Mouse (Mus musculus): Measurements from ENCODE around the gene Kcnh8. TPM values are rescaled to one million over a fixed set of nuclear protein-coding genes. Genes with fewer than 3 reads are reported as not detected.

The Kcnh8 gene
- total and polyA plus RNA-seq, 2 experiments from 2014 or later: 2.6 to 6.1 TPM

DNA sequence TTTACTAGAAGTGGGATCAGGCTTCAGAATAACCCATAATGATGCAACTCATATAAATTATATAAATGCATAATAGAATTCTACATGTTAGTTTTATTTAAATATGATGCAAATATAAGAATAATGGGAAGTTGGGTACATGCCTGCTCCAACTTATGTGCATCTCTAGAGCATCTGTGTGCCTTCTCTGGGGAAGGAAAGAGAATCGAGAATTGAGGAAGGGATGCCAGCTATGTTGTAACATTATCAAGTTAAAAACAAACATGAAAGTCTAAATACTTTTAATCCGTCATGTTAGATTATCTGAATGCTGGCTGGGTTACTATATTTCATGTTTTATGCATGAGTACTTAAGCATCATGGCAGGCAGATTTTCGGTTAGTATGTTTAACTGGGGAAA lies 99.4 kb downstream of the Kcnh8 start:
- H3K9ac ChIP-seq (replicated peaks; ENCODE audit: low read length): no peak overlapping the region
- H3K4me1 ChIP-seq (ENCODE audit: insufficient read depth, low read length): no peaks in the 10 kb centered on the region
- no peaks in the 10 kb centered on the region for H3K36me3 ChIP-seq (ENCODE audit: insufficient read depth, low read length)
- DNase-seq (ENCODE audit: low spot score) (no peak), ATAC-seq (no peak)
- TF ChIP-seq CTCF (IDR thresholded peaks at IDR 0.05; ENCODE audit: low read depth): no peak
- no peak overlapping the region for H3K4me2 ChIP-seq (ENCODE audit: low read depth, low read length)
- no peak overlapping the region for H3K27ac ChIP-seq
- H3K9me3 ChIP-seq (ENCODE audit: low read length): no peaks in the 10 kb centered on the region
- 69% methylated on average over 3 of the region's 3 CpGs for WGBS
- no peak overlapping the region for H3K4me3 ChIP-seq (ENCODE audit: low read length)
- no peaks in the 10 kb centered on the region for H3K27me3 ChIP-seq (ENCODE audit: insufficient read depth, low read length)

DNA sequence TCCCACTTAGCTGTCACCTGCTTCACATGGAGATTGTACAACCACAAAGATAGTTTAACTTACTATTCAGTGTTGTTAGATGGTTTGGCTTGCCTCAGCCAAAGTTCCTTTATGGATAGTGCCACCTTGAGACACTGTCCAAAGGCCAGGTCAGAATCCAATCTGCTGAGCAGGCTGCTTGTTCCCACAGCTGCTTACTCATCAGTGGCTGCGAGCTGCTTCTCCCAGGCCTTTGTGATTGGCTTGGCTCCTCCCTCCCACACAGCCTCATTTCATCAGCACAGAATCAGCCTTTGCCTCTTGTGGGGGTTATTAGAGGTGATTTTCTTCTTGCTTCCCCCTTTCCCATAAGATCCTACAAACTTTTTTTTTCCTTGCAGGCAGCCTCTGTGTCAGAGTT lies 109.8 kb downstream of the Kcnh8 start:
- no peak overlapping the region for H3K4me2 ChIP-seq (ENCODE audit: low read depth, low read length)
- no peaks in the 10 kb centered on the region for H3K27me3 ChIP-seq (ENCODE audit: insufficient read depth, low read length)
- H3K9me3 ChIP-seq (ENCODE audit: low read length): no peaks in the 10 kb centered on the region
- no peak overlapping the region for H3K9ac ChIP-seq (replicated peaks; ENCODE audit: low read length)
- H3K36me3 ChIP-seq (ENCODE audit: insufficient read depth, low read length): no peaks in the 10 kb centered on the region
- no peak for ATAC-seq
- TF ChIP-seq CTCF (IDR thresholded peaks at IDR 0.05; ENCODE audit: low read depth): no peak
- DNase-seq (ENCODE audit: low spot score): no peak
- H3K4me3 ChIP-seq (ENCODE audit: low read length): no peak overlapping the region
- WGBS: 18% methylated on average over 1 of the region's 1 CpGs
- no peaks in the 10 kb centered on the region for H3K4me1 ChIP-seq (ENCODE audit: insufficient read depth, low read length)
- H3K27ac ChIP-seq: no peak overlapping the region

DNA sequence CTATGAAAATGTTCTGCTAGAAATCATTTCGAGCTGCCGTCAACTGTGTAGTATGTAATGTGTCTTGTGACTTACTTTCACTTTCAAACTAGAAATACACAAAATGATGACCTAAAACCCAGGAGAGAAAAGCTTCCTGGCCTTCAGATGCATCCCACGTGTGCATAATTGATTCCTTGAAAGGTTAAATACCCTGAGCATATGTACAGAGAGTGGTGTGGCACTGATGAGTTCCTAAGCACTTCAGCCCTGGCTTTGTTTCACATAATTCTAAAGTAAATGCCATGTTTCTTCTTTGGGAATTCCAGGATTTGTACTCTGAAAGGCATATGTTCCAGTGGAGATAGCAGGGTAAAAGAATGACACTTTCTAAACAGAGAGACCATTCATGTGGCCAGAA lies 119.7 kb downstream of the Kcnh8 start:
- Histone ChIP-seq H3K9me3 (ENCODE audit: low read length) (no peaks in the 10 kb centered on the region), H3K4me1 (ENCODE audit: insufficient read depth, low read length) (no peaks in the 10 kb centered on the region), H3K27ac (no peak overlapping the region), H3K36me3 (ENCODE audit: insufficient read depth, low read length) (no peaks in the 10 kb centered on the region), H3K4me2 (ENCODE audit: low read depth, low read length) (no peak overlapping the region), H3K9ac (replicated peaks; ENCODE audit: low read length) (no peak overlapping the region), H3K27me3 (ENCODE audit: insufficient read depth, low read length) (no peaks in the 10 kb centered on the region), H3K4me3 (ENCODE audit: low read length) (no peak overlapping the region)
- 70% methylated on average over 3 of the region's 3 CpGs for WGBS
- no peak for ATAC-seq
- no peak for TF ChIP-seq CTCF (IDR thresholded peaks at IDR 0.05; ENCODE audit: low read depth)
- DNase-seq (ENCODE audit: low spot score): no peak

DNA sequence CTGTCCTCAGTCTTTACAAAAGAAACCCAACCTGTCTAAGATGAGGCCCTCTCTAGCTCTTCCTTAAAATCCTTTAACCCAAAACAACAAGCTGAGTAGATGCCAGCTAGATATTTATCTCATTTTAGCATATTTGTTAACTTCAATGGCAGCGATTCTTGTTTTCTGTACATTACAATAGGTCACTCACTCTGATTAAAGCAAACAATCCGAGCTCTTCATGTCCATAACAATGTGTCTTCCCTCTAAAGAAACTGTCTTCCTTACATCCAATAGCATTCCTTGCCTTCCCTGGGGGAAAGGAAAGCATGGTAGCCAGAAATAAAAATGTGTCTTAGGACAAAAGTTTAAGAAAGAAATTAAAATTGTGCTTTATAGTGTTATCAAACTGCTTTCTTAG lies 126.3 kb downstream of the Kcnh8 start:
- H3K27me3 ChIP-seq (ENCODE audit: insufficient read depth, low read length): no peaks in the 10 kb centered on the region
- H3K4me2 ChIP-seq (ENCODE audit: low read depth, low read length): no peak overlapping the region
- no peak for DNase-seq (ENCODE audit: low spot score)
- no peak overlapping the region for H3K27ac ChIP-seq
- H3K9ac ChIP-seq (replicated peaks; ENCODE audit: low read length): no peak overlapping the region
- WGBS: 73% methylated on average over 2 of the region's 2 CpGs
- no peak for TF ChIP-seq CTCF (IDR thresholded peaks at IDR 0.05; ENCODE audit: low read depth)
- no peaks in the 10 kb centered on the region for H3K36me3 ChIP-seq (ENCODE audit: insufficient read depth, low read length)
- no peak for ATAC-seq
- no peak overlapping the region for H3K4me3 ChIP-seq (ENCODE audit: low read length)
- no peaks in the 10 kb centered on the region for H3K4me1 ChIP-seq (ENCODE audit: insufficient read depth, low read length)
- H3K9me3 ChIP-seq (ENCODE audit: low read length): no peaks in the 10 kb centered on the region

DNA sequence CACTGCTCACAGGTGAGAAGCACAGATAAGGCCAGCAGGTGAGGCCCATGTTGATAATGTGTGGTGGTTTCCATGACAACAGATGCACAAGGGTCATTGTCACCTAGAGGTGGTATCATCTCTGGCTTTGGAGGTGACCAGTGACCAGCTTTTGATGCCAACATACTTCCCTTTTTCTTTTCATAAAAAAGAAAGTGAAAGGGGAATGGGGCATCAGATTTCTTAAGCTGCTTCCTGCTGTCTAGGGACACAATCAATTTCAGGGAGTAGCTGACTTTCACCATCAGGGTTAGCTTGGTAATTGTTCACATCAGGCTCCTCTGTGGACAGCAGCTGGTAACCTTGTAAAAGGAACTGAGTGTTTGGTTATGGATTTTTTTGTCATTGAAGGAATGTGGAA lies 135.9 kb downstream of the Kcnh8 start:
- Histone ChIP-seq H3K9ac (replicated peaks; ENCODE audit: low read length) (no peak overlapping the region), H3K4me2 (ENCODE audit: low read depth, low read length) (no peak overlapping the region), H3K9me3 (ENCODE audit: low read length) (no peaks in the 10 kb centered on the region), H3K36me3 (ENCODE audit: insufficient read depth, low read length) (no peaks in the 10 kb centered on the region), H3K27ac (no peak overlapping the region), H3K4me1 (ENCODE audit: insufficient read depth, low read length) (no peaks in the 10 kb centered on the region), H3K4me3 (ENCODE audit: low read length) (no peak overlapping the region), H3K27me3 (ENCODE audit: insufficient read depth, low read length) (no peaks in the 10 kb centered on the region)
- ATAC-seq: no peak
- DNase-seq (ENCODE audit: low spot score): no peak
- TF ChIP-seq CTCF (IDR thresholded peaks at IDR 0.05; ENCODE audit: low read depth): no peak

DNA sequence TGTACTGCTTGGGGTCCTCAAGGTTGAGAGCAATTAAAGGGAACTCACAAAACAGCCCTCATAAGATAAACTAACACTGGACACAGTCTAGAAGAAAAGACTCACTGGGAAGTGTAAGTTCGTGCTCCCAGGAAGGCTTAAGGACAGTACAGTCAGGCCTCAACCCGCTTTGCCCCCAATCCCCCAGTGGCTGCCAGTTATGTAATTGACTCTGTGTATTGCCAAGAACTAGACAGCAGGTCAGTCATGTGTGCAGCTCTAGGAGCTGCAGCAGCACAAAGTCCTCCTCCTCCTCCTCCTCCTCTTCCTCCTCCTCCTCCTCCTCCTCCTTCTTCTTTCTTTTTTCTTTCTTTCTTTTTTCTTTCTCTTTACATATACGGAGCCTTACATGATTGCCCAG lies 185.6 kb downstream of the Kcnh8 start:
- H3K4me3 ChIP-seq (ENCODE audit: low read length): no peak overlapping the region
- DNase-seq (ENCODE audit: low spot score): no peak
- no peaks in the 10 kb centered on the region for H3K27me3 ChIP-seq (ENCODE audit: insufficient read depth, low read length)
- H3K9ac ChIP-seq (replicated peaks; ENCODE audit: low read length): no peak overlapping the region
- TF ChIP-seq CTCF (IDR thresholded peaks at IDR 0.05; ENCODE audit: low read depth): no peak
- no peaks in the 10 kb centered on the region for H3K36me3 ChIP-seq (ENCODE audit: insufficient read depth, low read length)
- H3K4me2 ChIP-seq (ENCODE audit: low read depth, low read length): no peak overlapping the region
- H3K4me1 ChIP-seq (ENCODE audit: insufficient read depth, low read length): no peaks in the 10 kb centered on the region
- 72% methylated on average over 3 of the region's 3 CpGs for WGBS
- H3K27ac ChIP-seq: no peak overlapping the region
- ATAC-seq: no peak
- H3K9me3 ChIP-seq (ENCODE audit: low read length): no peaks in the 10 kb centered on the region

DNA sequence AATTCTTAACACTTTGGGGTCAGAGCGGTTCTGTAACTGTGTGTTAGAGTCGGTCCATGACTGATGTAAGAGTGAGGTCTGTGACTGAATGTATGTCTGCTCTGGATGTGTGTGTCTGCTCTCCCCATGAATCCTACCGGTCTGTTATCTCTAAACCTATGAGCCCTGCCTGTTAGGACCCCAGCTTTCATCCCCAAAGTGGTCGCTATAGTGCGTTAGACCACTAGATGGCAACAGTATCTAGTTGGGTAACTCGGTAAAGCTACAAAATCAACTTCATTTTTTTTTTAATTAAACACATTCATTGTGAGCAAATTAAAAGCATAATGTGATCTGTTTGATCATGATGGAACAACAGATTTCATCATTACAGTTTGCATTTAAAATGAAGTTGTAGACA lies 202.0 kb downstream of the Kcnh8 start:
- Histone ChIP-seq H3K27me3 (ENCODE audit: insufficient read depth, low read length) (no peaks in the 10 kb centered on the region), H3K36me3 (ENCODE audit: insufficient read depth, low read length) (no peaks in the 10 kb centered on the region), H3K4me2 (ENCODE audit: low read depth, low read length) (no peak overlapping the region), H3K9ac (replicated peaks; ENCODE audit: low read length) (no peak overlapping the region), H3K4me1 (ENCODE audit: insufficient read depth, low read length) (no peaks in the 10 kb centered on the region), H3K27ac (no peak overlapping the region), H3K4me3 (ENCODE audit: low read length) (no peak overlapping the region), H3K9me3 (ENCODE audit: low read length) (no peaks in the 10 kb centered on the region)
- DNase-seq (ENCODE audit: low spot score) (no peak), ATAC-seq (no peak)
- no peak for TF ChIP-seq CTCF (IDR thresholded peaks at IDR 0.05; ENCODE audit: low read depth)
- 67% methylated on average over 6 of the region's 6 CpGs for WGBS
